8 mouse cellular contexts compared by ENCODE assay signal in genomic region chr15:86277428-86277827, GRCm38 (mm10).
DNase-seq lines count a peak whose midpoint lies in the region; ATAC-seq lines count a peak whose summit lies in the region.

No protein-coding gene starts in this region.

- 0 out of 2 replicates have a peak overlapping the region, but pooled peaks have one; percentile 11 for H3K4me3 ChIP-seq in midbrain, embryonic 10.5 days
- no peak overlapping the region for H3K4me3 ChIP-seq in kidney, embryonic 14.5 days (ENCODE audit: low read length)

- H3K9me3 ChIP-seq in midbrain, embryonic 10.5 days (replicated peaks): no peaks in the 10 kb centered on the region
- H3K9me3 ChIP-seq in kidney, embryonic 14.5 days (ENCODE audit: control insufficient read depth, low read length): no peaks in the 10 kb centered on the region

- 73% methylated on average over 15 of the region's 15 CpGs for WGBS in midbrain, embryonic 10.5 days
- WGBS in kidney, embryonic 14.5 days: 65% methylated on average over 15 of the region's 15 CpGs

- DNase-seq in brain, adult 2 months (ENCODE audit: low read depth, low spot score): peak; percentile 80
- peak; percentile 70 to 81 for DNase-seq in left cerebral cortex, adult 18-20 months (ENCODE audit: low spot score in 2 of 2)
- peak; percentile 26 for DNase-seq in midbrain, embryonic 10.5 days (ENCODE audit: low spot score)
- no peak for DNase-seq in Muller cell, postnatal 12 days (ENCODE audit: inconsistent ontology term)
- DNase-seq in ovary, postnatal 36 days (ENCODE audit: low spot score): no peak
- no peak for DNase-seq in cerebellum, adult 18-20 months

- H3K27ac ChIP-seq in midbrain, embryonic 10.5 days (replicated peaks): peak overlapping the region; percentile 74
- no peak overlapping the region for H3K27ac ChIP-seq in kidney, embryonic 14.5 days (ENCODE audit: low read depth, low read length)

- peaks cover 64% of the 10 kb centered on the region for H3K4me1 ChIP-seq in midbrain, embryonic 10.5 days
- H3K4me1 ChIP-seq in kidney, embryonic 14.5 days (ENCODE audit: control insufficient read depth, insufficient read depth, low read length): peaks cover 13% of the 10 kb centered on the region; the same call in 1 of the 2 replicates

- H3K36me3 ChIP-seq in midbrain, embryonic 10.5 days: no peaks in the 10 kb centered on the region
- no peaks in the 10 kb centered on the region for H3K36me3 ChIP-seq in kidney, embryonic 14.5 days (ENCODE audit: control insufficient read depth, insufficient read depth, low read length)

- peaks cover 36% of the 10 kb centered on the region for H3K27me3 ChIP-seq in midbrain, embryonic 10.5 days (ENCODE audit: low read depth, poor library complexity, severe bottlenecking)
- H3K27me3 ChIP-seq in kidney, embryonic 14.5 days (ENCODE audit: control insufficient read depth, insufficient read depth, low read length): no peaks in the 10 kb centered on the region

- H3K9ac ChIP-seq in kidney, embryonic 14.5 days (ENCODE audit: low read depth, low read length): no peak overlapping the region

- H3K4me2 ChIP-seq in kidney, embryonic 14.5 days (replicated peaks; ENCODE audit: low read depth, low read length): no peak overlapping the region

- peak; percentile 42; the same call in 1 of the 2 replicates for ATAC-seq in frontal cortex, adult (ENCODE audit: low TSS enrichment)
- no peak for ATAC-seq in kidney, embryonic 14.5 days (ENCODE audit: low FRiP score, low TSS enrichment)

Comparison
In these comparisons a context has a peak if more than half of its experiments do, and no peak if none do; other contexts are left out.
1. DNase-seq: peak in brain, adult 2 months (single experiment), left cerebral cortex, adult 18-20 months (2 of 2) and midbrain, embryonic 10.5 days (single experiment); none in Muller cell, postnatal 12 days (single experiment), ovary, postnatal 36 days (single experiment) and cerebellum, adult 18-20 months (0 of 2).